Mouse (Mus musculus) forebrain, embryonic 12.5 days (tissue): ENCODE data around the gene Fbxo21. TPM values are rescaled to one million over a fixed set of nuclear protein-coding genes. Genes with fewer than 3 reads are reported as not detected.

Source experiments
- ATAC-seq: fragments of 200-750 bp; cut with Nextera tagmentation; 2 replicates; pipeline ENCODE4 v1.8.0; 2017; ENCODE audit warnings: moderate TSS enrichment; ENCODE audit not compliant: low FRiP score
- H3K27ac ChIP-seq: fragments of 300-500 bp; sonication (generic); 2 replicates; pipeline ENCODE4 v1.5.1; 2016; ENCODE audit warnings: mild to moderate bottlenecking
- H3K27me3 ChIP-seq: fragments of 300-500 bp; sonication (generic); 2 replicates; pipeline ENCODE4 v1.6.1; 2016; ENCODE audit warnings: mild to moderate bottlenecking
- H3K36me3 ChIP-seq: fragments of 300-500 bp; sonication (generic); replicated peaks from 2 replicates; pipeline ENCODE4 v1.6.1; 2016; ENCODE audit warnings: mild to moderate bottlenecking
- H3K4me1 ChIP-seq: fragments of 300-500 bp; sonication (generic); 2 replicates; pipeline ENCODE4 v1.6.1; 2016
- H3K4me2 ChIP-seq: fragments of 300-500 bp; sonication (generic); 2 replicates; pipeline ENCODE4 v1.6.1; 2016; ENCODE audit warnings: mild to moderate bottlenecking, moderate library complexity
- H3K4me3 ChIP-seq: fragments of 300-500 bp; sonication (generic); replicated peaks from 2 replicates; pipeline ENCODE4 v1.5.1; 2016; ENCODE audit warnings: mild to moderate bottlenecking
- H3K9ac ChIP-seq: fragments of 300-500 bp; sonication (generic); 2 replicates; pipeline ENCODE4 v1.6.1; 2016; ENCODE audit warnings: mild to moderate bottlenecking
- H3K9me3 ChIP-seq: fragments of 300-500 bp; sonication (generic); 2 replicates; pipeline ENCODE4 v1.6.1; 2016
- WGBS: fragments of 180-500 bp; shearing (Covaris S2); methylation state at CpG from one replicate; pipeline ENCODE4 v1.1.7; 2016; 5-methylcytosine and 5-hydroxymethylcytosine counted together
- polyA plus RNA-seq: library from polyadenylated mRNA; unstranded; fragments of >200 nt; fragmentation: Nextera tagmentation; extraction: Ambion mirVana; gene quantifications from 2 replicates; pipeline ENCODE4 v1.2.1, GENCODE M21; 2016

Gene Fbxo21
- 149 and 165 TPM in 2 replicates for polyA plus RNA-seq

DNA sequence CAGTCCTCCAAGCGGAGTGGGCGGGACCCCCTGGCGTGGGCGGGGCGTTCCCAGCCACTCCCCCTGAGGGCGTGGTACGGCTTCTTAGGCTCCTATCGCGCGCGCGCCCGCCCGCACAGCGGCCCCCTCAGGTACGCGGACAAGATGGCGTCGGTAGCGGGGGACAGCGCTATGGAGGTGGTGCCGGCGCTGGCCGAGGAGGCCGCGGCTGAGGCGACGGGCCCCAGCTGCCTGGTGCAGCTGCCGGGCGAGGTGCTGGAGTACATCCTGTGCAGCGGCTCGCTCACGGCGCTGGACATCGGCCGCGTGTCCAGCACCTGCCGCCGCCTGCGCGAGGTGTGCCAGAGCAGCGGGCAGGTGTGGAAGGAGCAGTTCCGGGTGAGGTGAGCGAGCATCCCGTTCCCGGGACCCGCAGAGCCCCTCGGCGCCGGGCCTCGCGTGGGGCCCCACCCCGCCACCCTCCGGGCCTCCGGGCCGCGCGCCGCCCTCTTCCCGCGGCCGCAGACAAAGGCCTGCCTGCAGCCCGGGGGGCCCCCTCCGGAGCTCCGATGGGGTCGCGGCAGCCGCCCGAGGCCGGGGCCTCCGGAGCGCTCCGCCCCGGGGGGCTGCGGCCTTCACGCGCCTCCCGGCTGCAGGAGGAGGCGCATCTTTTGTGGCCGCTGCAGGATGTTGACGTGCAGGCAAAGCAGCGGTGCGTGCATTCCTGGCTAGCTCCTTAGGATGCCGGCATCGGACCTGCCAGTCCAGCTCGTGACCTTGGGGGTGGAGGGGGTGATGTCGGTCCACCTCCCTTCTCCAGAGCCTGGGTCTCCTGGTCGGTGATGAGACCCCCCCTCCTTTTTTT is at the start of gene Fbxo21:
TSS of gene Fbxo21 (plus strand) at position 74 of the 844 bp plus-strand sequence.
- peak within 1 kb of the TSS; percentile 73 for H3K4me2 ChIP-seq
- H3K9ac ChIP-seq: peak within 1 kb of the TSS; percentile 93
- H3K27ac ChIP-seq: peak within 1 kb of the TSS; percentile 92
- H3K4me1 ChIP-seq: peaks cover 29% of the 10 kb centered on the region
- H3K36me3 ChIP-seq: peaks cover 27% of the 10 kb centered on the region
- under 1% methylated on average over 88 of the region's 88 CpGs for WGBS
- H3K27me3 ChIP-seq: no peaks in the 10 kb centered on the region
- peak; percentile 93 for ATAC-seq
- H3K4me3 ChIP-seq: peak within 1 kb of the TSS; percentile 100
- H3K9me3 ChIP-seq: no peaks in the 10 kb centered on the region

GRCm38 (mm10) chr5:117928553-117928952 is 48.0 kb upstream of the Fbxo21 start:
- Histone ChIP-seq H3K27ac (no peak overlapping the region), H3K4me3 (no peak overlapping the region), H3K36me3 (no peaks in the 10 kb centered on the region), H3K27me3 (no peaks in the 10 kb centered on the region), H3K9ac (no peak overlapping the region), H3K4me2 (no peak overlapping the region), H3K4me1 (no peaks in the 10 kb centered on the region), H3K9me3 (no peaks in the 10 kb centered on the region)
- ATAC-seq: no peak
- WGBS: 97% methylated on average over 2 of the region's 2 CpGs

- 72% methylated on average over 2 of the region's 2 CpGs for WGBS
- no peak overlapping the region for H3K4me3 ChIP-seq
- H3K27ac ChIP-seq: no peak overlapping the region
- H3K36me3 ChIP-seq: no peaks in the 10 kb centered on the region
- H3K4me2 ChIP-seq: no peak overlapping the region
- no peak overlapping the region for H3K9ac ChIP-seq
- H3K27me3 ChIP-seq: peaks cover 12% of the 10 kb centered on the region
- no peaks in the 10 kb centered on the region for H3K4me1 ChIP-seq
- no peak for ATAC-seq
- no peaks in the 10 kb centered on the region for H3K9me3 ChIP-seq
These were observed 44.3 kb upstream of the Fbxo21 start for GRCm38 (mm10) chr5:117932222-117932621.

DNA sequence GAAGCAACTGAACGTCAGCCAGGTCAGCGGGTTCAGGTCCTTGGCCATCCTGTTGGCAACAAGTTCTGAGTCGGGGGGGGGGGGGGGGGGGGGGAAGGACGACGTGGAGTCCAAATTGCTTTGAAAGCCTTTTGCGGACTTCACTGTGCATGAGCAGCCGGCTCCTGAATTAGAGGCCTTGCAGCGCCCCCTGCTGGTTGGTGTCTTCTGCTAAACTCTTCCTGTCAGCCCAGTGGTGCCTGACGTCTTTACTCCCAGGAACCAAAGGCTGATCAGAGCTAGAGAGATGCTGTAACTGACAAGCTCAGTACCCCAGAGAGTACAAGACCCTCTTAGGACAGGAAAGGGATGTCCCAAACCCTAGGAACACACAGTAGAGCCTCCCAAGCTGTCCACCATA is 43.7 kb upstream of the Fbxo21 start:
- H3K27me3 ChIP-seq: peaks cover 12% of the 10 kb centered on the region
- no peak for ATAC-seq
- H3K9me3 ChIP-seq: no peaks in the 10 kb centered on the region
- H3K4me2 ChIP-seq: peak overlapping the region; percentile 24
- no peak overlapping the region for H3K9ac ChIP-seq
- 4% methylated on average over 6 of the region's 9 CpGs for WGBS
- H3K4me3 ChIP-seq: no peak overlapping the region
- H3K36me3 ChIP-seq: no peaks in the 10 kb centered on the region
- H3K27ac ChIP-seq: no peak overlapping the region
- H3K4me1 ChIP-seq: no peaks in the 10 kb centered on the region

GRCm38 (mm10) chr5:117936346-117936745 is 40.2 kb upstream of the Fbxo21 start:
- Histone ChIP-seq H3K4me2 (no peak overlapping the region), H3K27ac (no peak overlapping the region), H3K9ac (no peak overlapping the region), H3K9me3 (no peaks in the 10 kb centered on the region), H3K27me3 (peaks cover 12% of the 10 kb centered on the region), H3K36me3 (no peaks in the 10 kb centered on the region), H3K4me1 (no peaks in the 10 kb centered on the region), H3K4me3 (no peak overlapping the region)
- ATAC-seq: no peak
- 71% methylated on average over 16 of the region's 16 CpGs for WGBS

- H3K36me3 ChIP-seq: no peaks in the 10 kb centered on the region
- H3K27ac ChIP-seq: no peak overlapping the region
- H3K4me2 ChIP-seq: no peak overlapping the region
- no peak for ATAC-seq
- no peak overlapping the region for H3K9ac ChIP-seq
- H3K27me3 ChIP-seq: peaks cover 12% of the 10 kb centered on the region
- 86% methylated on average over 3 of the region's 3 CpGs for WGBS
- no peaks in the 10 kb centered on the region for H3K4me1 ChIP-seq
- H3K4me3 ChIP-seq: no peak overlapping the region
- H3K9me3 ChIP-seq: no peaks in the 10 kb centered on the region
These were observed 39.3 kb upstream of the Fbxo21 start for GRCm38 (mm10) chr5:117937186-117937585.

DNA sequence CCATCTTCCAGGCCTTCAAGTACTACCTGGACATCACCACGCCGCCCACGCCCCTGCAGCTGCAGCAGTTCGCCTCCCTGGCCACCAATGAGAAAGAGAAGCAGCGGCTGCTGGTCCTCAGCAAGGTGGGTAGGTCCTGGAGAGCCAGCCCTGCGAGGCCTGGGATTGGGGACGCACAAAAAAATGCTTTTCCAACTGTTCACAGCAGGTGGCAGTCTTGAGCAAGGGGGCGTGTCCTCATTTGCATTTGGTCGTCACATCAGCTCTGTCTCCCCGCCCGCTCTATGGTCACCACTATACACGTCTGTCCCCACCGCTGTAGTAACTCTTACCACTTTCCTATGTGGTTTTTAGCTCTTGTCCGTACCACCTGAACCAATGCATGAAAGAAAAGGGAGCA is 38.3 kb upstream of the Fbxo21 start:
- 18% methylated on average over 14 of the region's 14 CpGs for WGBS
- Histone ChIP-seq H3K36me3 (no peaks in the 10 kb centered on the region), H3K9me3 (no peaks in the 10 kb centered on the region), H3K4me3 (0 out of 2 replicates have a peak overlapping the region, but pooled peaks have one; percentile 16), H3K9ac (no peak overlapping the region), H3K27ac (no peak overlapping the region), H3K4me2 (peak overlapping the region; percentile 37; the same call in 1 of the 2 replicates), H3K4me1 (no peaks in the 10 kb centered on the region), H3K27me3 (peaks cover 12% of the 10 kb centered on the region)
- peak; percentile 58; the same call in 1 of the 2 replicates for ATAC-seq

- Histone ChIP-seq H3K4me2 (no peak overlapping the region), H3K9ac (no peak overlapping the region), H3K4me3 (no peak overlapping the region), H3K27me3 (peaks cover 12% of the 10 kb centered on the region), H3K27ac (no peak overlapping the region), H3K36me3 (no peaks in the 10 kb centered on the region), H3K9me3 (no peaks in the 10 kb centered on the region), H3K4me1 (no peaks in the 10 kb centered on the region)
- WGBS: 75% methylated on average over 8 of the region's 8 CpGs
- ATAC-seq: no peak
These were observed 37.1 kb upstream of the Fbxo21 start for GRCm38 (mm10) chr5:117939402-117939801.

DNA sequence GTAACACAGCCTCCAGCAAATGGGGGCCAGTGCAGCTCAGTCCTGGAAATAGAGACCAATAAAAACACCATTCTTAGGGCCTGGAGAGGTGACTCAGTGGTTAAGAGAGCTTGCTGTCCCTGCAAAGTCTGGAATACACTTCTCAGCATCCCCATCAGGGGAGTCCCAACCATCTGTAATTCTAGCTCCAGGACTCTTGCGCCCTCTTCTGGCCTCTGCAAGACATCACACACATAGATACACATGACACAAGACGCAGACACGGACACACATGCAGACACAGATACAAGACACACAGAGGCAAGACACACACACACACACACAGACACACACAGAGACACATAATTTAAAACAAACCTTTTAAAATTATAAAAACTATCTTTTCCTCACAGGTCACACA is 35.0 kb upstream of the Fbxo21 start:
- Histone ChIP-seq H3K27me3 (peaks cover 1% of the 10 kb centered on the region; the same call in 1 of the 2 replicates), H3K9me3 (no peaks in the 10 kb centered on the region), H3K9ac (no peak overlapping the region), H3K36me3 (no peaks in the 10 kb centered on the region), H3K4me3 (no peak overlapping the region), H3K27ac (no peak overlapping the region), H3K4me2 (no peak overlapping the region), H3K4me1 (no peaks in the 10 kb centered on the region)
- ATAC-seq: no peak
- WGBS: 75% methylated on average over 3 of the region's 3 CpGs

GRCm38 (mm10) chr5:117946605-117947004 is 29.9 kb upstream of the Fbxo21 start:
- no peak overlapping the region for H3K4me3 ChIP-seq
- 35% methylated on average over 4 of the region's 4 CpGs for WGBS
- no peak overlapping the region for H3K4me2 ChIP-seq
- H3K27ac ChIP-seq: no peak overlapping the region
- H3K36me3 ChIP-seq: no peaks in the 10 kb centered on the region
- H3K9me3 ChIP-seq: no peaks in the 10 kb centered on the region
- no peak for ATAC-seq
- H3K27me3 ChIP-seq: no peaks in the 10 kb centered on the region
- H3K4me1 ChIP-seq: no peaks in the 10 kb centered on the region
- no peak overlapping the region for H3K9ac ChIP-seq

- Histone ChIP-seq H3K9ac (no peak overlapping the region), H3K4me3 (no peak overlapping the region), H3K9me3 (no peaks in the 10 kb centered on the region), H3K27me3 (no peaks in the 10 kb centered on the region), H3K36me3 (no peaks in the 10 kb centered on the region), H3K4me2 (no peak overlapping the region), H3K27ac (no peak overlapping the region), H3K4me1 (no peaks in the 10 kb centered on the region)
- no peak for ATAC-seq
- 83% methylated on average over 10 of the region's 10 CpGs for WGBS
These were observed 27.1 kb upstream of the Fbxo21 start for GRCm38 (mm10) chr5:117949393-117949792.

DNA sequence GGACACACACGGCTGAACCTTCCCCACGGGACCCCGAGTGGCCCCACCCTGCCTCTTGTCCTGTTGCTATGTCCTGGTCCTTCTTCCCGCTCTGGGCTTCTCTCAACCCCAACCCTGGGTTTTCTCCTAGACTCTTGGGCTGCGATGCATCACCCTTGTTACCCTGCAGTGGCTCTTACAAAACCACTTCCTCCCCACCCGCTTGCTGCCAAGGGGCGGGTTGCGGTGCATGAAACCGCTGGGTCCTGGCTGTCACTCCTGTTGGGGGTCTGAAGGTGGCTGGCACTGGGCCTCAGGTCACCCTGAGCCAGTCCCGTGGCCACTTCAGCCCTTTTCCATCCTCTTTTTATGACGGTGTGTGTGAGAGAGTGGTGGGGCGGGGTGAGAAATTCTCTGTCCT is 22.6 kb upstream of the Fbxo21 start:
- Histone ChIP-seq H3K9ac (no peak overlapping the region), H3K4me2 (no peak overlapping the region), H3K9me3 (no peaks in the 10 kb centered on the region), H3K27me3 (0 out of 2 replicates have a peak, but pooled peaks cover 9% of the 10 kb centered on the region), H3K4me1 (no peaks in the 10 kb centered on the region), H3K36me3 (no peaks in the 10 kb centered on the region), H3K27ac (no peak overlapping the region), H3K4me3 (no peak overlapping the region)
- WGBS: 91% methylated on average over 12 of the region's 12 CpGs
- ATAC-seq: no peak

DNA sequence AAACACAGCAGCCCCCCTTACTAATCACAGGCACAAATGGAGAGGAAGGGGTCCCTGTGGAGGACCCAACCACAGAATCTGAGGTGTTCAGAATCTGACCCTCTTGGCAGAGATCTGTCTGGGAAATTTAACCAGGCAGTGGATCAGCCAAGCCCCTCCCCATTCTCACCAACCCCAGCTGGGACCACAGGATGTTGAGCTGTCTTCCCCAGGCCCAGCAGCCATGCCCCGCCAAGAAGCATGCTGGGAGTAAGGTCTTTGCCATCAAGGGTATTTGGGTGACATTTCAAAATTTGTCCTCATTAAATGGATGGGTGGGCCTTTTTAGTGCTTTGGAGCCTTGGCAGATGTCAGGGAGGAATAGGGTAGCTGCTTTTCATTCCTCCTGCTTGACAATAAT is 22.1 kb upstream of the Fbxo21 start:
- Histone ChIP-seq H3K27me3 (0 out of 2 replicates have a peak, but pooled peaks cover 9% of the 10 kb centered on the region), H3K36me3 (no peaks in the 10 kb centered on the region), H3K9me3 (no peaks in the 10 kb centered on the region), H3K4me3 (no peak overlapping the region), H3K4me1 (no peaks in the 10 kb centered on the region), H3K4me2 (no peak overlapping the region), H3K9ac (no peak overlapping the region), H3K27ac (no peak overlapping the region)
- WGBS: 82% methylated on average over 1 of the region's 1 CpGs
- no peak for ATAC-seq
